Mouse (Mus musculus) ZHBTc4 (cell line): ENCODE measurements around the gene Eif2a.
A peak's percentile ranks its signal among the peaks of the same experiment; 100 is the strongest.

ENCODE experiments used
- DNase-seq: peaks from one replicate; pipeline ENCODE4 v3.0.0-alpha.2; 2011; ENCODE audit warnings: low read depth, low spot score

Gene Eif2a

GRCm38 (mm10) chr3:58525652-58526407 lies at the start of gene Eif2a, which contains the start of gene Serp1:
TSS of gene Eif2a (plus strand) at chr3:58525821.
TSS of gene Serp1 (minus strand) at chr3:58525892.
- peak; percentile 99 for DNase-seq

GRCm38 (mm10) chr3:58478755-58479455 lies 46.7 kb upstream of the Eif2a start:
- no peak for DNase-seq

- peak; percentile 77 for DNase-seq
Measured at GRCm38 (mm10) chr3:58485883-58486282, 39.7 kb upstream of the Eif2a start.

- peak; percentile 19 for DNase-seq
Measured at GRCm38 (mm10) chr3:58487121-58487520, 38.5 kb upstream of the Eif2a start.

- DNase-seq, result no peak
Measured at GRCm38 (mm10) chr3:58487999-58488775, 37.4 kb upstream of the Eif2a start.

- no peak for DNase-seq
Measured at GRCm38 (mm10) chr3:58490787-58491186, 34.8 kb upstream of the Eif2a start.

GRCm38 (mm10) chr3:58493621-58494020 lies 32.0 kb upstream of the Eif2a start:
- DNase-seq, result no peak

- DNase-seq, result no peak
Measured at GRCm38 (mm10) chr3:58501961-58502360, 23.7 kb upstream of the Eif2a start.

GRCm38 (mm10) chr3:58503720-58504333 lies 21.8 kb upstream of the Eif2a start:
- DNase-seq, result no peak

GRCm38 (mm10) chr3:58504676-58505075 lies 20.9 kb upstream of the Eif2a start:
- no peak for DNase-seq

- no peak for DNase-seq
Measured at GRCm38 (mm10) chr3:58508020-58508750, 17.4 kb upstream of the Eif2a start.

GRCm38 (mm10) chr3:58511581-58511980 lies 14.0 kb upstream of the Eif2a start:
- DNase-seq, result peak; percentile 55

GRCm38 (mm10) chr3:58512740-58513139 lies 12.9 kb upstream of the Eif2a start:
- DNase-seq, result no peak

GRCm38 (mm10) chr3:58513483-58513882 lies 12.1 kb upstream of the Eif2a start:
- no peak for DNase-seq

GRCm38 (mm10) chr3:58515947-58516601 lies 9.5 kb upstream of the Eif2a start:
- DNase-seq, result no peak

- no peak for DNase-seq
Measured at GRCm38 (mm10) chr3:58516602-58516976, 9.0 kb upstream of the Eif2a start.

GRCm38 (mm10) chr3:58517258-58517657 lies 8.4 kb upstream of the Eif2a start:
- no peak for DNase-seq

- DNase-seq, result no peak
Measured at GRCm38 (mm10) chr3:58517800-58518199, 7.8 kb upstream of the Eif2a start.

GRCm38 (mm10) chr3:58518962-58519361 lies 6.7 kb upstream of the Eif2a start:
- DNase-seq, result no peak

GRCm38 (mm10) chr3:58519536-58519935 lies 6.1 kb upstream of the Eif2a start:
- no peak for DNase-seq

- no peak for DNase-seq
Measured at GRCm38 (mm10) chr3:58520286-58520685, 5.3 kb upstream of the Eif2a start.
